Mouse (Mus musculus) hindbrain, embryonic 14.5 days (tissue): ENCODE data around the gene Smco2. TPM values are rescaled to one million over a fixed set of nuclear protein-coding genes. Genes with fewer than 3 reads are reported as not detected.
"Not testable (repeated sequence)": the region's sequence is repeated elsewhere in the genome, so short reads cannot be mapped to it uniquely, and the experiment has no call there.

Experiments
- ATAC-seq: fragments of 200-750 bp; cut with Nextera tagmentation; 2 replicates; pipeline ENCODE4 v1.8.0; 2017; ENCODE audit warnings: moderate number of reproducible peaks, mild to moderate bottlenecking, moderate TSS enrichment, moderate library complexity; ENCODE audit not compliant: low FRiP score
- DNase-seq: peaks from one replicate; pipeline ENCODE4 v3.0.0-alpha.2; 2015; ENCODE audit warnings: low spot score
- H3K27ac ChIP-seq: fragments of 300-500 bp; sonication (generic); 2 replicates; pipeline ENCODE4 v1.5.1; 2014; ENCODE audit warnings: mild to moderate bottlenecking, moderate library complexity
- H3K27me3 ChIP-seq: fragments of 300-500 bp; sonication (generic); 2 replicates; pipeline ENCODE4 v1.6.1; 2014; ENCODE audit warnings: mild to moderate bottlenecking, low read length, mixed read lengths; ENCODE audit not compliant: control insufficient read depth, insufficient read depth
- H3K36me3 ChIP-seq: fragments of 300-500 bp; sonication (generic); replicated peaks from 2 replicates; pipeline ENCODE4 v1.6.1; 2014; ENCODE audit not compliant: control insufficient read depth, insufficient read depth
- H3K4me1 ChIP-seq: fragments of 300-500 bp; sonication (generic); replicated peaks from 2 replicates; pipeline ENCODE4 v1.6.1; 2014; ENCODE audit warnings: antibody characterized with exemption, low read length, mixed read lengths; ENCODE audit not compliant: control insufficient read depth, insufficient read depth
- H3K4me2 ChIP-seq: fragments of 300-500 bp; sonication (generic); replicated peaks from 2 replicates; pipeline ENCODE4 v1.6.1; 2014; ENCODE audit warnings: mild to moderate bottlenecking, moderate library complexity
- H3K4me3 ChIP-seq: fragments of 300-500 bp; sonication (generic); replicated peaks from 2 replicates; pipeline ENCODE4 v1.5.1; 2014; ENCODE audit warnings: mild to moderate bottlenecking, low read length
- H3K9ac ChIP-seq: fragments of 300-500 bp; sonication (generic); 2 replicates; pipeline ENCODE4 v1.6.1; 2014
- H3K9me3 ChIP-seq: fragments of 300-500 bp; sonication (generic); 2 replicates; pipeline ENCODE4 v1.6.1; 2016; ENCODE audit warnings: low read length; ENCODE audit not compliant: control insufficient read depth
- WGBS: fragments of 180-500 bp; shearing (Covaris S2); extraction: QIAGEN DNeasy Blood & Tissue Kit; methylation state at CpG from one replicate; pipeline ENCODE4 v1.1.7; 2014; 5-methylcytosine and 5-hydroxymethylcytosine counted together
- polyA plus RNA-seq: library from polyadenylated mRNA; unstranded; fragments of >200 nt; fragmentation: Nextera tagmentation; extraction: Ambion mirVana; gene quantifications from 2 replicates; pipeline ENCODE4 v1.2.1, GENCODE M21; 2014

Gene Smco2
- polyA plus RNA-seq, 1 experiment from 2014 or later: not detected

GRCm38 (mm10) chr6:146851916-146852315 is 2.0 kb downstream of the Smco2 start:
- whole genome bisulfite sequencing: 87% methylated on average over 3 of the region's 3 CpGs
- H3K27ac ChIP-seq: no peak overlapping the region
- no peaks in the 10 kb centered on the region for H3K4me1 ChIP-seq
- H3K36me3 ChIP-seq: no peaks in the 10 kb centered on the region
- DNase-seq (no peak), ATAC-seq (no peak)
- H3K9ac ChIP-seq: no peak overlapping the region
- no peak overlapping the region for H3K4me2 ChIP-seq
- H3K4me3 ChIP-seq: no peak overlapping the region
- no peaks in the 10 kb centered on the region for H3K9me3 ChIP-seq
- H3K27me3 ChIP-seq: no peaks in the 10 kb centered on the region

DNA sequence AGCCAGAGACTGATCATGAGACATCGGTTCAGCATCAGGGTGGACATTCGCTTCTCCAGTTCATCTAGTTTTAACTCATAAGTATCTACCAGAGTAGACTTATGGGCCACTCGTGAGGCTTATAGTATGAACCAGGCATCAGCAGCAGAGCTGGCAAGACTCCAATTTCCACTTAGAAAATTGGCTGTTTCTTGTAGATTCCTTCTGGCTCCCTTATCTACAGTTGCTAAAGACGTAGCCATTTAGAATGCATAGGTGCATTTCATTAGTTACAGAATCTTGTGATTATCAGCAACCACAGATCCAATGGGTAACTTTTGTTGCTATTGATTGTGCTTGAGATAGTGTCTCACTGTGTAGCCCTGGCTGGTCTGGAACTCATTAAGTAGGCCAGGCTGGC is 2.8 kb downstream of the Smco2 start:
- DNase-seq: peak; percentile 34
- no peak overlapping the region for H3K4me2 ChIP-seq
- 86% methylated on average over 4 of the region's 4 CpGs for WGBS

DNA sequence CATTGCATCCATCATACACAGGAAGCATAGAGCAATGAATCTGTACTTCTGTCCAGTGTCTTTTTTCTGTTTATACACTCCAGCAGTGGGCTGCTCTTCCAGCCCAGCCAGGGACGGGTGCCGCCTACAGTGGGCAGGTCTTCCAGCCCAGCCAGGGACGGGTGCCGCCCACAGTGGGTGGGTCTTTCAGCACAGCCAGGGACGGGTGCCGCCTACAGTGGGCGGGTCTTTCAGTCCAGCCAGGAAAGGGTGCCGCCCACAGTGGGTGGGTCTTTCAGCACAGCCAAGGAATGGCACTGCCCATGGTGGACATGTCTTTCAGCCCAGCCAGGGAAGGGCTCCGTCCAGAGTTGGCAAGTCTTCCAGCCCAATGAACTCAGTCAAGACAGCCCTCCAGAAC is 5.3 kb downstream of the Smco2 start:
- H3K27ac ChIP-seq: no peak overlapping the region
- no peak overlapping the region for H3K9ac ChIP-seq
- no peaks in the 10 kb centered on the region for H3K9me3 ChIP-seq
- H3K27me3 ChIP-seq: no peaks in the 10 kb centered on the region
- no peaks in the 10 kb centered on the region for H3K36me3 ChIP-seq
- WGBS: 96% methylated on average over 9 of the region's 9 CpGs
- ATAC-seq (no peak), DNase-seq (no peak)
- H3K4me3 ChIP-seq: no peak overlapping the region
- no peaks in the 10 kb centered on the region for H3K4me1 ChIP-seq
- no peak overlapping the region for H3K4me2 ChIP-seq

More for the DNA sequence above, 2.8 kb downstream of the Smco2 start:
- Histone ChIP-seq H3K4me3 (no peak overlapping the region), H3K27ac (no peak overlapping the region), H3K9me3 (no peaks in the 10 kb centered on the region), H3K36me3 (no peaks in the 10 kb centered on the region), H3K27me3 (no peaks in the 10 kb centered on the region), H3K9ac (no peak overlapping the region), H3K4me1 (no peaks in the 10 kb centered on the region)
- no peak for ATAC-seq

- Histone ChIP-seq H3K27me3 (no peaks in the 10 kb centered on the region), H3K36me3 (no peaks in the 10 kb centered on the region), H3K27ac (no peak overlapping the region), H3K4me3 (no peak overlapping the region), H3K9ac (no peak overlapping the region), H3K4me1 (no peaks in the 10 kb centered on the region), H3K4me2 (no peak overlapping the region), H3K9me3 (no peaks in the 10 kb centered on the region)
- no peak for DNase-seq
- ATAC-seq: no peak
- WGBS: 91% methylated on average over 2 of the region's 2 CpGs
These were observed 7.5 kb downstream of the Smco2 start for GRCm38 (mm10) chr6:146857386-146857785.

DNA sequence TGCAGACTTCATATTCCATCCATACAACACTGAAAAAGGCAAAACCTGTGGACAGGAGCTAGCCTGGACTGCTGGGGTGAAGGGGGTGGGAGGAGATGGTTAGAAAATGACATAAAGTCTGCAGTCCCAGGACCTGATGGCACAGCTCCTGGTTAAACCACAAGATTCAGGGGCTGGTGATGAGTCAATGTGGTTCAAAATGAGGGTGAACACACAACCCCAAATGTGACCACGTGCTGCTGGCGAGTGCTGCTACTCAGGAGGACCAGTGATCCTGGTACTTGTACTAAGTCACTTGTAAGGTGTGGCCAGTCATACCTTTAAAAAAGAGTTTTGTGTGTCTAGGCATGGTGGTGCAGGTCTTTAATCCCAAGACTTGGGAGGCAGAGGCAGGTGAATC is 13.2 kb downstream of the Smco2 start:
- no peaks in the 10 kb centered on the region for H3K36me3 ChIP-seq
- no peak for ATAC-seq
- 86% methylated on average over 2 of the region's 2 CpGs for WGBS

GRCm38 (mm10) chr6:146864370-146864769 is 14.5 kb downstream of the Smco2 start:
- DNase-seq, H3K36me3 ChIP-seq, H3K9me3 ChIP-seq, ATAC-seq, H3K4me1 ChIP-seq, H3K9ac ChIP-seq, H3K4me3 ChIP-seq, H3K27me3 ChIP-seq, H3K27ac ChIP-seq, H3K4me2 ChIP-seq: not testable (repeated sequence)
- 100% methylated on average over 1 of the region's 5 CpGs for WGBS

More for the DNA sequence above, 13.2 kb downstream of the Smco2 start:
- no peak overlapping the region for H3K27ac ChIP-seq
- no peak overlapping the region for H3K4me2 ChIP-seq
- no peak for DNase-seq
- H3K27me3 ChIP-seq: no peaks in the 10 kb centered on the region
- no peak overlapping the region for H3K9ac ChIP-seq
- H3K9me3 ChIP-seq: no peaks in the 10 kb centered on the region
- no peak overlapping the region for H3K4me3 ChIP-seq
- H3K4me1 ChIP-seq: no peaks in the 10 kb centered on the region

DNA sequence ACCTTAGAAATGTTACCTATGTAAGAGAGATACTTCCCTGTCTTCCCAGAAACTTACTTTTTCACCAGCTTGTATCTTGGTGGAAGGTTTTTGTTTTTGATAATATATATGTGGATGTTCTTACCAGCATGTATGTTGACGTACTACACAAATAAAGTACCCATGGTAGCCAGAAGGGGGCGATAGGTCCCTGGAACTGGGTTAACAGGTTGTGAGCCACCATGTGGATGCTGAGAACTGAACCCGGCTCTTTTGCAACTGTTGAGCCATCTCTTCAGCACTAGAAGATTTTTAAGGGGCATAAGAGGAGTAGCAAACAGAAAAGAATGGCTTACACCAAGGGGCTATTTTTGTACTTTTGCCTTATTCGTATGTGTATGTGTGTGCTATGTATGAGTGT is 15.8 kb downstream of the Smco2 start:
- H3K27me3 ChIP-seq: no peaks in the 10 kb centered on the region
- no peak overlapping the region for H3K4me3 ChIP-seq
- no peaks in the 10 kb centered on the region for H3K9me3 ChIP-seq
- H3K27ac ChIP-seq: no peak overlapping the region
- no peaks in the 10 kb centered on the region for H3K4me1 ChIP-seq
- no peak overlapping the region for H3K9ac ChIP-seq
- no peak overlapping the region for H3K4me2 ChIP-seq
- H3K36me3 ChIP-seq: no peaks in the 10 kb centered on the region
- no peak for ATAC-seq
- no peak for DNase-seq
- 82% methylated on average over 4 of the region's 4 CpGs for WGBS

DNA sequence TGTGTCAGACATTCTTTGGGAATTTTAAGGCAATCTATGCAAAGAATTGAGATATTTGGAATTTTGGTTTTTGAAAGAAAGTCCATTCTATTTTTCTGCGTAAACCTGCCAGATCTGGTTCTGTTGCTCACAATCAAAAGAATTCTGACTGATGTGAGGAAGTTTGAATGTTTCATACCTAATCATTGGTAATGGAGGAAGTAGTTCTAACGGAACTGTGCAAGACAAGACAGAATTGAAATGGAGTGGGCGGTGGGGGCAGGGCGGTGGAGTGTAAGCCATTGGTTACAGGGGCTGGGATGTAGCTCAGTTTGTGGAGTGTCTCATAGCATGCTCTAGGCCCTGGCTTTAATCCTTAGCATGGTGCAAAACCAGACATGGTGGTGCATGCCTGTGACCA is 22.1 kb downstream of the Smco2 start:
- no peak overlapping the region for H3K27ac ChIP-seq
- H3K4me2 ChIP-seq: no peak overlapping the region
- 94% methylated on average over 4 of the region's 4 CpGs for WGBS
- H3K9ac ChIP-seq: no peak overlapping the region
- no peak overlapping the region for H3K4me3 ChIP-seq
- DNase-seq (no peak), ATAC-seq (no peak)
- no peaks in the 10 kb centered on the region for H3K9me3 ChIP-seq
- no peaks in the 10 kb centered on the region for H3K27me3 ChIP-seq
- no peaks in the 10 kb centered on the region for H3K36me3 ChIP-seq
- no peaks in the 10 kb centered on the region for H3K4me1 ChIP-seq

GRCm38 (mm10) chr6:146874415-146874814 is 24.5 kb downstream of the Smco2 start:
- no peaks in the 10 kb centered on the region for H3K36me3 ChIP-seq
- H3K4me1 ChIP-seq: no peaks in the 10 kb centered on the region
- no peak overlapping the region for H3K27ac ChIP-seq
- H3K27me3 ChIP-seq: no peaks in the 10 kb centered on the region
- no peak overlapping the region for H3K4me3 ChIP-seq
- no peak for DNase-seq
- WGBS: 85% methylated on average over 6 of the region's 6 CpGs
- H3K9ac ChIP-seq: no peak overlapping the region
- ATAC-seq: no peak
- no peak overlapping the region for H3K4me2 ChIP-seq
- no peaks in the 10 kb centered on the region for H3K9me3 ChIP-seq

DNA sequence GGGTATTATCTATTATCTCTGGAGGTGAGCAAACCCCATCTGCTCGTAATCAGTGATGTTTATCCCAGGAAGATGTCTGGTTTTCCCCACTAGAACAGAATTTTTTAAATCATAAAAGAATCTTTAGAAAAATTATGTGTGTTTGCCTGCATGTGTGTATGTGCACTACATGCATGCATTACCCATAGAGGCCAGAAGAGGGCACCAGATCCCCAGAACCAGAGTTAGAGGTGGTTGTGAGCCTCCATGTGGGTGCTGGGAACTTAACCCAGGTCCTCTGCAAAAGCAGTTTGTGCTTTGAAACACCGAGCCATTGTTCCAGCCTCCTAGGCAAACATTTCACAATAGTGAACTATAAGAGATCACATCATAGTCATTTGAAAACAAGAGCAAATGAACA is 26.9 kb downstream of the Smco2 start:
- DNase-seq: no peak
- Histone ChIP-seq H3K4me2 (no peak overlapping the region), H3K9me3 (no peaks in the 10 kb centered on the region), H3K4me3 (no peak overlapping the region), H3K4me1 (no peaks in the 10 kb centered on the region), H3K27ac (no peak overlapping the region), H3K36me3 (no peaks in the 10 kb centered on the region), H3K9ac (no peak overlapping the region), H3K27me3 (no peaks in the 10 kb centered on the region)
- WGBS: 96% methylated on average over 2 of the region's 2 CpGs
- no peak for ATAC-seq
